Mouse (Mus musculus): Measurements from ENCODE around the gene Prss36.

DNA sequence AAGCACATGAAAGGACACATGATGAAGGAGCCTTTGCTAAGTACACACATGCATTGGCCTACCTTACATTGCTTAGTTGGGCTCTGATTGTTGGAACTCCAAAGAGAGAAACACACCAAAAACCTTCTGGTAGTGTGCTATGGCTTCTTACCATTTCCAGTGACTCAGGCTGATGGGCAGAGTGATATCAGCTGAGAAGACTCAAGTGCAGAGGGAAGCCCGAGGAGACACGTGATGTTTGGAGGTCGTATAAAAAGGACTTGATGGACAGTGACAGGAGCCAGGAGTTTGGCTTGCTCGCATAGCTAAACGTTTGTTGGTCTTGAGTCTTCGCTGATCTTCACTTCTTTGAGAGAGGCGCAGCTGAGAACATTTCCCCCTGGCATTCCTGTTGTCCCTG is 49.0 kb downstream of the Prss36 start:
- TF ChIP-seq CTCF (conservative IDR thresholded peaks at IDR 0.05 in 1 of 2, IDR thresholded peaks at IDR 0.05 in 1 of 2; ENCODE audit: low read depth in 2 of 2, low read length in 2 of 2) (no peak), MAX (IDR thresholded peaks at IDR 0.05; ENCODE audit: low read length) (no peak), POLR2A (IDR thresholded peaks at IDR 0.05; ENCODE audit: low read depth, low read length) (no peak)
